Mouse (Mus musculus): Measurements from ENCODE around the gene Ctbp2.
A peak's percentile ranks its signal among the peaks of the same experiment; 100 is the strongest.
"Not testable (repeated sequence)": the region's sequence is repeated elsewhere in the genome, so short reads cannot be mapped to it uniquely, and the experiment has no call there.

Ctbp2 gene

DNA sequence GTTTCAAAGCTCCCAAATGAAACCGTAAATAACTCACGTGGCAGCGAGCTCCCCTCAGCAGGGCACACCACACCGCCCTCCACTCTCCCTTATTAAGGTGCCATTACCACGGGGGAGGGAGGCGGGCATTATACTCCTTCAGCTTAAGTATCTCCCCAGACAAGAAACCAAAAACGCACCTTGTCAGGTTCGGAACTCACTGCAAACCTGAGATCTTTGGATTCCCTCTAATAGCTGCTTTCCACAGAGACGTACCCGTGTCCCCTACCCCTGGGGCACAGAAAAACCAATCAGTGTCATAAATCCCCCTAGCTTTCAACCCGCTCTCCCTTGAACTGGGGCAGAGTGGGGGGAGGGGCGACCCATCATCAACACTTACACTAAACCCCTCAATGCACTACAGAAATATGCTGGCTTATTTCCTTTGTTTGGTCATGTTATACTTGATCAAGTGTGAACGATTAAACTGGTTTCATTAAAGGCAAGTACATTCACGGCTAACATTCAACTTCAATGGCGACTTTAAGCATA, 3.9 kb downstream of the Ctbp2 start:
- DNase-seq (ENCODE audit: low spot score), result peak; percentile 79

GRCm38 (mm10) chr7:133117815-133118214, 6.3 kb downstream of the Ctbp2 start:
- DNase-seq (ENCODE audit: low spot score), result peak; percentile 56

GRCm38 (mm10) chr7:133116542-133116941, 7.6 kb downstream of the Ctbp2 start:
- DNase-seq (ENCODE audit: low spot score), result no peak

DNA sequence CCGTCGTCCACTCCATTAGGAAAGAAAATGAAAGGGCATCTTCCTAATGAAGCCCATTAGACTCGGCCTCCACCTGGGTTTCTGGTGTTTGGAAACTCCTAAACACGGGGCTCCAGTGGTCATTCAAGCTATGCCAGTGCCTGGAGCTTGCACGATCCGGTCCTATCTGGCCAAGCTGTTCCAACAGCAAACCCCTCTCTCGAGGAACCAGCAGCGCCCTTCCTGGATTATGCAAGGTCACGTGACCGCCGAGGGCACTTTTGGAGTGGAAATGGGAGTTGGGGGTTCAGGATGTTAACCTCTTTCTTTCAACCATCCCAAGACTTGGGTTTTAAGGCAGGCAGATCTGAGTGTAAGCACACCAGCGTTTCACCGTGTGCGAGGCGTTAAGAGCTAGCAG, 8.3 kb downstream of the Ctbp2 start:
- DNase-seq (ENCODE audit: low spot score), result peak; percentile 73

DNA sequence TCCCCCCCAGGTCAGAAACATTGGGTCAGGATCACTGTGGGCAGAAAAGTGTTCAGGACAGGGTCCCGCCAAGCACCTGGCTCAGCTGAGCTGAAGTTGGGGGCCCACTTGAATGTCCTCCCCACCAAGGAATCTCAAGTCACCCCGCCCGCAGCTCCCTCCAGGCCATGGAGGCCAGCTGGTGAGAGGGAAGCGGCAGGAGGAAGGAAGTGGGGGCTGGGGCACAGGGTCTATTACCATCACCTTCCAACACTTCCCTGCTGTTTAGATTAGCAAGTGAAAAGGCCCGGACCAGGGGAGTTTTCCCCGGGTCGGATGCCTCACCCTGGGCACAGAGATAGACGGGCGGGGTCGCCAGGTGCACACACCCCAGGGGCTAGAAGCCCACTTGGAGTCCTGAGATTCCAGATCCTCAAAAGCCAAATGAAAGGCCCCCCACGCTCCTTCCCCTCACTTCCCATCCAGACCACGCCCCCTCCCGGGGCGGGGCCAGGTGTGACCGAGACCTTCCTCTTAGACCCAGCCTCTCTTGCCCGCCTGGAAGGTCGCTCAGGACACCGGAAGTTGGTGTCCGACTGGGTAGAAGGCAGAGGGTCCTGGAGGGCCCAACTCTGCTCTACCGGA, 9.2 kb downstream of the Ctbp2 start:
- DNase-seq (ENCODE audit: low spot score), result peak; percentile 50

DNA sequence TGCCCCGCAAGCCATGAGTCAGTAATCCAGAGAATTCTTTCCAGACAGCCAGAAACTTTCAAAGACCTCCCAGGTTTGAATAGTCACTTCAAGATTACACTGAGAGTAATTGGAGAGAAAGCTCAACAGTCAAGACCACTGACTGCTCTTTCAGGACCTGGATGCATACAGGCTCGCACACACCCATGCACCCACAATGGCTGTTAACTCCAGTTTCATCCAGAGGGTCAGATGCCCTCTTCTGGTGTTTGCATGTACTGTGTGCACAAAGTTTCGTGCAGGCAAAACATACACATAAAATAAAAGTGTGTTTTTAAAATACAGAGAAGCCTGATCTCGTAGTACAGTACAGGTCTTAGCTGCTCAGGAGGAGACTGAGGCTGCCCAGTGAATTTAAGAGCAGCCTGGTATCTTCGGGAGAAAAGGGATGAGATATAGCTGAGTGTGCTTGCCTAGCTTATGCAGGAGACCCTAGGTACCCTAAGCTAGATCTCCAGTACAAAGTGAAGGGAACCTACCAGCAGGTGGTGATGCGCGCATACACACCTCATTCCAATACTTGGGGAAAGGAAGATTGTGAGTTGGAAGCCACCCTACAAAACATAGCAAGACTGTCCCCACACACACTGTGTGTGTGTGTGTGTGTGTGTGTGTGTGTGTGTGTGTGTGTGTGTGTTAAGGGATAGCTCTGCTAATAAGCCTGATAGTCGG, 10.8 kb downstream of the Ctbp2 start:
- no peak for DNase-seq (ENCODE audit: low spot score)

DNA sequence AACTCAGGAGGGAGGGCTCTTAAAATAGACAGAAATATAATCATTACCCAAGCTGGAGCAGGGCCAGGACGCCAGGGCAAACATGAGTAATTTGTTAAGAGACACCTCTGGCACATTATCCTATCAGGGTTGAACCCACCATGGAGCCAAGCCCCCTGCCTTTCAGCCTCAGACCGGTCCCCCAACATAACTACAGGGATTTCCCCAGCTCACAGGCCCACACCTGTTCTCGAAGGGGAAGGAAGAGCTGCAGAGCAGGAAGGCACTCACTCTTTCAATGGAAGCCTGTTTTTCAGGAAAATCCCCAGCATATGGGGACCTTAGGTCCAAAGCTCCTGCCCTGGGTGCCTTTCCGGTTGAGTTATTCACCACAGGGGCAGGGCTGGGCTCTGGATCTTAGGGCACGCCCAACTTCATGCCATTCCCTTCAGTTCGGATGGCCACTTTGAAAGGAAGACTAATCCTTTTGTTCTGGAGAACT, 11.8 kb downstream of the Ctbp2 start:
- peak; percentile 64 for DNase-seq (ENCODE audit: low spot score)

DNA sequence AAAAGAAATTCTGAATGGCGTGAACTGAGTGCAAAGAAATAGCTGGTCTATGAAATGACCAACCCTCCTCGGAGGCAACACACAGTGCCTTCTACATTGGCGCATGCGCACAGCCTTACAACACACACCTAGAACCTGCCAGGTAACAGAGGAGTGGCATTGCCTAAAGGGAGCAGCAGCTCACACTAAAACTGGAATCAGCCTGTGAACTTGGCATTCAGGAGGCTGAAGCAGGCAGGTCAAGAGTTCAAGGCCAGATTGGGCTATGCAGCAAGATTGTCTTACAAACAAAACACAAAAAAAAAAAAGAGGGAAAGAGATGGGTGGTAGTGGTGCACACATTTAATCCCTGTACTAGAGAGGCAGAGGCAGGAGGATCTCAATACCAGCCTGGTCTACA, 14.7 kb downstream of the Ctbp2 start:
- no peak for DNase-seq (ENCODE audit: low spot score)

DNA sequence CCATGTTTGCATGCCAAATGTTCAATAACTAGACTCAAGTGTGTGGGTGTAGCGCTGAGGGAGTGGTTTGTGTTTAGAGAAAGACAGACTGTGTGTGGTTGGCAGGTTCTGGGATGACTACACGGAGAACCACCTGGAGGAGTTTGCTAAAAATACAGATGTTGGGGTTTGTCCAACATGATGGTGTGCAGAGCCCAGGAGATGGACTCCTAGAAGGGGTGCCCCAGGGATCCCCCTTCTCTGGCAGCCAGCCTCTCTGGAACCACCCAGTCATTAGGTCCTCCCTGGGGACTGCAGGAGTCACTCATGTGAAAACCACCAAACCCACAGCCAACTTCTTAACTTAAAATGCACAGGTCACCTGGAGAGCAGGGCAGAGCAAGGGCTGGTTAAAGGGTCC, 15.5 kb downstream of the Ctbp2 start:
- no peak for DNase-seq (ENCODE audit: low spot score)

DNA sequence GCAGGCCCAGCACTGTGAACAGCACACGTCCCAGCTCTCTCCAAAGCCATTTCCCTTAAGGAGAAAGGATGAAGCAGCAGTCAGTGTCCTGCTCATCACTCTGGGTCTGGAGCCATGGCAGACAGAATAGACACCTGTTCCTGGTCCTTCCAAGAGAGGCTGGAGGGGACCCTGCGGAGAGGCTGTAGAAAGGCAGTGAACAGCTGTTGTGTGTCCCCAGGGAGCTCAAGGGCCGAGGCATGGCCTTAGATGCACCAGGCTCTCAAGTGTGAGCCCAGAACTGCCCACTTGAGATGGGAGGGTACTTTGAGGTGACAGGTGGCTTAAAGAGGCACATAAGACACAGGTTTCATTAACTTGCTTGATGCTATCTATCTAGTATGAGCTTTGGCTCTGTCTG, 21.6 kb downstream of the Ctbp2 start:
- DNase-seq (ENCODE audit: low spot score), result no peak

DNA sequence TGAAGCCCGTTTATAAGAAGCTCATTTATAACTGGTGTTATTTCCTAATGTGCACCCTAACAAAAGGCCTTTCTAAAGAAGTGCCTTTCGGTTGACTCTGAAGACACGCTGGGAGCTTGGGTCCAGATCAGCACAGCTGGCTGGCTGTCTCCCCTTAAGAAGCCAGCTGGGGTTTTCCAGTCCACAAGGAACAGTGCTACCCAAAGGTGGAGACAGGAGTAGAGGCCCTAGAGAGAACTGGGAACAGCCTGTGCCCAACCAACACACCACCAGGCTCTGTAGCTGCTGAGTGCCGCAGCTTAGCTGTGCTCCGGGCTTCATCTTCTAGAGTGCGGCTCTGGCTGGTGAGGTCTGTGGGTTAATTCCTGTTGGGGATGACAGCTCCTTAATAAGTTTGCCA, 23.1 kb downstream of the Ctbp2 start:
- no peak for DNase-seq (ENCODE audit: low spot score)

DNA sequence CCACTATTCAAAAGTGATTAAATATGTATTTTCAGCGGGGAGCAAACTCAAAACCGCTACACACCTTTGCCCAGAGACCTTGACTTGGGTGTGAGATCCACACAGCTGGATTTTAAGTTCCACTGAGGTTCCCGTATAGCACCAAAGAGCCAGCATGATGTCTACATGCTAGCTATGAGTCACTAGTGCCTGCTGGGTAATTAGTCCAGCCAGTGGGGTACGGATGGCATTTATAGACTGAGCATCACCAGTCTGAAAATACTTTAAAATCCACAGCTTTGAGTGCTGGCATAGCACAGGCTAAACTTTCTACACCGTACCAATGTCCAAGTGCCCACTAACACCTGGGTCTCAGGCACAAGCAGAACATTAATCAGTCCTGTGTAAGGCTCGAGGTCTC, 24.0 kb downstream of the Ctbp2 start:
- no peak for DNase-seq (ENCODE audit: low spot score)

- no peak for DNase-seq (ENCODE audit: low spot score)
Measured at GRCm38 (mm10) chr7:133099266-133099665, 24.9 kb downstream of the Ctbp2 start.

- DNase-seq (ENCODE audit: low spot score), result no peak
Measured at GRCm38 (mm10) chr7:133098118-133098793, 25.9 kb downstream of the Ctbp2 start.

DNA sequence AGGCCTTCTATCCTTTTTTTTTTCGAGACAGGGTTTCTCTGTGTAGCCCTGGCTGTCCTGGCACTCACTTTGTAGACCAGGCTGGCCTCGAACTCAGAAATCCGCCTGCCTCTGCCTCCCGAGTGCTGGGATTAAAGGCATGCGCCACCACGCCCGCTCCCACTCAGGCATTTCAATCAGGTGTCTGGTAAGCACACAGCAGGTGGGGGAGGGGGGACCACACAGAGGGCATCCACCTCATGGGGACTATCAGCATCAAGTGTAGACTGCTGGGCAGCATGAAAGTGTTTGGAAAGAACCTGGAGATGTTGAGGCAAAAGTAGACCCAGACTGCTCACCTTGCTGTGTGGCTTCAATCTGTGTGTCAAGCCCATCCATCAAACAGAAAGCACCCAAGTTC, 28.5 kb downstream of the Ctbp2 start:
- DNase-seq (ENCODE audit: low spot score), result not testable (repeated sequence)

DNA sequence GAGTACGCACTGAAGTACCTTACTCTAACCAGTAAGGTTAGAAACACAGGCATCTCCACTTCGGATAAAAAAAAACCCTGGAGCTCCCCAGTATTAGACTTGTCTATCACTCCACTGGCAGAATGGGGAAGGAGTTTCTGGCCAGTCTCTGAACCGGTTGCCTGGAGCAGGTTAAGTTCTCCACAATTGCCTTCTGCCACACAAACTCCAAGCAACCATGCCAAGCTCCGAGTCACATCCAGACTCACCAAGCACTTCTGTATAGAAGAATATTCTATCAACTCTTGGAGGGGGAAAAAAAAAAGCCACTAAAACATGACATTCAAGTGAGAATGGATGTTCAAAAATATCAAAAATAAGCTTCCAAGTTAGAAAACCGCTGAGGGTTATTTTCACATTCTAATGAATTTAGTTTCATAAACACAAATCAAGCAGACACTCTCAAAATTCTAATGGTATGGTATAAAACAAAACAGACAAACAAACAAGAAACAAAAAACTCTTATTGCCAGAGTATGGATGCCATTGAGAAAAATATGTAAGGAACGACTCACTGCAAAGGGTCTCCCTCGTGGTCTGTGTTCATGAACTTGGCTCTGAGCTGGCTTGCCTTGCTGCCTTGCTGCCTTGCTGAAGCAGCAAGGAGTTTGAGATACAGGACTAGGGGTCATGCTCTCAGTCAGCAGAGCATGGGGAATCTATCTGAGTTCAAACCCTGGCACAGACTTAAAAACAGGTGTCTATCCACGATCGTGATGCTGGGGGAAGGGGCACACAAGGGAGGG, 29.3 kb downstream of the Ctbp2 start:
- DNase-seq (ENCODE audit: low spot score), result no peak

DNA sequence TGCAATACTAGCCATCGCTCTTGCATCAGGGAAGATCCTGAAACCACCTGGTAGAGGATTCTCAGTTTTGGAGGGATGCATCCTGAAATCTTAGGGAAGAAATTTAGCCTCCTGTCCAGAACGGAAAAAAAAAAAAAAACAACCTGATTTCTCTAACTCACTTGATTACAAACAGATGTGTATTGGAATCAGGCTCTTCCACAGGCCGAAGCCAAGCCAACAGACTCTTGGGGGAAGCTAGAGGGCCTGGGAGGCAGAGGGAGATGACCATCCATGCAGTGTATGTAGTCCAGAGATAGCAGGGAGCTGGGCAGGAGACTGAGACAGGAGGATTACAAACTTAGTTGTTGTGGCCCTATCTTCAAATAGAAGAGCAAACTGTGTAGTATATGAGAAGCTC, 30.0 kb downstream of the Ctbp2 start:
- DNase-seq (ENCODE audit: low spot score), result no peak

DNA sequence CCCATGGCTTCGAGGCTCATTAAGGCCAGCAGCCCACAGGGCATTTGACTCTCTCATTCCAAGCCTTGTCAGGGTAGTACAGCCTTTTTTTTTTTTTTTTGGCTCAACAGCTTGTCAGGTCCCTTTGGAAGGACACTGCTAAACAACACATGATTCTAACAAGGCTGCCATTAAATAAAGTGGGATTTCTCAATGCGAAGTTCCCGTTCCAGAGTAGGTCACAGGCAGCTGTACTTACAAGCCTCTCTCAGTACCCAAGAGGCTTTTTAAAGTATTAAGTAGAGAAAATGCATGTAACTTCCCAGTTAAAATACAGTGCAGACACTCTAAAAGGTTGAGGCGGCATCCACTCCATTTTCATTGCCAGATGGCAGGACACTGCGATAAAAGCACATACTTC, 30.4 kb downstream of the Ctbp2 start:
- DNase-seq (ENCODE audit: low spot score), result no peak

- no peak for DNase-seq (ENCODE audit: low spot score)
Measured at GRCm38 (mm10) chr7:133090641-133091040, 33.5 kb downstream of the Ctbp2 start.

DNA sequence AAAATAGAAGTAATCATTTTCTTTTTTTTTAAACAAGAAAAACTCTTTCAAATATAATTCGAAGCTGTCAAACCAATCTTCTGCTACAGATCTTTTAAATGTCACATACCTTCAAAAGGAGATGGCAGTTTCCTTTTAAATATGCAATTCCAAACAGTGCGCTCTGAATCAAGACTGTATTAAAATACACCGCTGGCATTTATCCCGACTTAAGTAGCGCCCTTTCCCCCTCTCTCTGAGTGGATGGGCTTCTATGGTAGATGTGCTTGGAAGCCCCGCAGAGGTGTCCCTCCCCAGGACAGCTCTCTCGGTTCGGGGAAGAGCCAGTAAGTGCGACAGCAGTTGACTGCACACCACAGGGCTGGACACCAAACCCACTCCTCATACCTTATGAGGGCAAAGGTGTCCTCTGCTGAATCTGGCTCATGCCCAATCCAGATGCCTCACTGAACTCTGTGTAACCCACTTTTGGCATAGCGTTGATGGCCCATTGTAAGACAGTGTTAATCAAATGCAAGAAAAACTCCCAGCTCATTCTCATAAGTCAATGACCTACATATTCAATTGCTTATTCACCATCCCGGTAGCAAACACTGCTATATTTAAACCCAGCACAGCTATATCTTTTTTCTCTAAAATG, 34.4 kb downstream of the Ctbp2 start:
- no peak for DNase-seq (ENCODE audit: low spot score)

- no peak for DNase-seq (ENCODE audit: low spot score)
Measured at GRCm38 (mm10) chr7:133088830-133089261, 35.3 kb downstream of the Ctbp2 start.

DNA sequence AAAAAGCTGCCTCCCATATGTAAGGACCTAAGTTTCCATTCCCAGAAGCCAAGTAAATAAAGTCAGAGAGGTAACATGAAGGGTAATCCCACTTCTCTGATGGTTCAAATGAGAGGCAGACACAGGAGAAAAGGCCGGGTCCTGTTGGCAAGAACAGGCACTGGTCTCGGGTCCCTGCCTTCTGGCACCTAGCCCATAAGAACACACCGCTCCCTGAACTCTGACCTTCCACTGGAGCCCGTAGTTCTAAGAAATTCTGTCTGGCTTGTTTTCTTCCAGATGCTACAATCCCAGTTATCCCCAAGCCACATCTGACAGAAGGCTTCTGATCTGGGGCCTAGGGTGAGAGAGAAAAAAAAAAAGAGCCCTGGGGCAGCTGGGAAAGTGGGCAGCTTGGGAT, 35.7 kb downstream of the Ctbp2 start:
- no peak for DNase-seq (ENCODE audit: low spot score)
